Mouse (Mus musculus): ENCODE measurements around the gene Cnot11. TPM values are rescaled to one million over a fixed set of nuclear protein-coding genes. Genes with fewer than 3 reads are reported as not detected.

The Cnot11 gene
- 4.5 and 5.6 TPM in 2 replicates for polyA plus RNA-seq (2015; fragmentation: Nextera tagmentation; extraction: Ambion mirVana)

DNA sequence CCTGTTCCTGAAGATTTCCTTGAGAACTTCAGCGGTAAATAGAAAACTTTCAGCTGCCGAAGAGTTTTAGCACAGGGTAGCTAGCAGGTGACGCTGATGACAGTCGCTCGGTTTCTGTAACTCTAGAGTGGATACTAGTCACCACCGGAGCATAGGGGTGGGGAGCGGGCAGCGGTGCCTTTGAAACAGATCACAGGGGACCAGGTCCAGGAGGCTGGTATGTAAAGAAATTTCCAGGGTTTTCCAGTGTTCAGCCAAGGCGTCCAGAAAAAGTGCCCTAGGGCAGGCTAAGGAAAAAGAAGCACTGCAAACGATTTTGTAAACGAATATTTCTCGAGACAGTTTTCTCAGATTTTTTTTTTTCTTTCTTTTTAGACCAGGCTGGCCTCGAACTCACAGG, at the start of gene Cnot11:
Cnot11 (plus strand) TSS at position 162 of the 400 bp plus-strand sequence.
- 42% methylated on average over 13 of the region's 13 CpGs for WGBS (ENCODE audit: insufficient replicate concordance)
- no peak for ATAC-seq (ENCODE audit: low read depth)
- H3K27ac ChIP-seq (ENCODE audit: low read length): peak within 1 kb of the TSS; percentile 92
- H3K9me3 ChIP-seq (replicated peaks; ENCODE audit: control insufficient read depth, low read length): no peaks in the 10 kb centered on the region
- H3K4me1 ChIP-seq (ENCODE audit: control insufficient read depth, low read depth, low read length): peaks cover 23% of the 10 kb centered on the region
- peak within 1 kb of the TSS; percentile 96 for H3K9ac ChIP-seq (ENCODE audit: low read depth, low read length)
- H3K36me3 ChIP-seq (ENCODE audit: control insufficient read depth, insufficient read depth): peaks cover 7% of the 10 kb centered on the region
- H3K27me3 ChIP-seq (ENCODE audit: control insufficient read depth, insufficient read depth, low read depth, low read length): no peaks in the 10 kb centered on the region
- peak within 1 kb of the TSS; percentile 99 for H3K4me2 ChIP-seq (ENCODE audit: low read depth, low read length)
- H3K4me3 ChIP-seq (ENCODE audit: low read depth, low read length): peak within 1 kb of the TSS; percentile 97

DNA sequence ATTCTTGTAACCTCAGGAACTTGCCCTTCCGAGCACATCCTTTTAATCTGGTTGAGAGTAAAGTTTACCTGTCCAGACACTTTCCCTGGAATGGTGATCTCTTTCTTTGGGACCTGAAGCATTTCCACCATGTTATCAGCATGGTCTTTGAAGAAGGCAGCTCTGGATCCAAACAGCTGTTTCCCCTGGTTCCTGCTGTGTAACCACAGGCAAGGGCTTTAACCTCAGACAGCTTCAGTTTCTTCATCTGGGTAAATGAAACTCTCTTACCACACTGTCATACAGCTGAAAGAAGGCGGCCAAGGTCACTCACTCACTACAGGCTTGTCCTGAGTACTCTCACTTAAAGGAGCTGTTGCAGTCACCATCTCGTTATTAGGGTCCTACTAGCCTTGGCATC, 47.4 kb upstream of the Cnot11 start:
- H3K4me2 ChIP-seq (ENCODE audit: low read depth, low read length): no peak overlapping the region
- 27% methylated on average over 3 of the region's 3 CpGs for WGBS (ENCODE audit: insufficient replicate concordance)
- no peaks in the 10 kb centered on the region for H3K36me3 ChIP-seq (ENCODE audit: control insufficient read depth, insufficient read depth)
- H3K4me1 ChIP-seq (ENCODE audit: control insufficient read depth, low read depth, low read length): no peaks in the 10 kb centered on the region
- H3K9me3 ChIP-seq (replicated peaks; ENCODE audit: control insufficient read depth, low read length): no peaks in the 10 kb centered on the region
- ATAC-seq (ENCODE audit: low read depth): no peak
- no peak overlapping the region for H3K9ac ChIP-seq (ENCODE audit: low read depth, low read length)
- H3K27ac ChIP-seq (ENCODE audit: low read length): 0 out of 2 replicates have a peak overlapping the region, but pooled peaks have one; percentile 27
- no peak overlapping the region for H3K4me3 ChIP-seq (ENCODE audit: low read depth, low read length)
- H3K27me3 ChIP-seq (ENCODE audit: control insufficient read depth, insufficient read depth, low read depth, low read length): no peaks in the 10 kb centered on the region

DNA sequence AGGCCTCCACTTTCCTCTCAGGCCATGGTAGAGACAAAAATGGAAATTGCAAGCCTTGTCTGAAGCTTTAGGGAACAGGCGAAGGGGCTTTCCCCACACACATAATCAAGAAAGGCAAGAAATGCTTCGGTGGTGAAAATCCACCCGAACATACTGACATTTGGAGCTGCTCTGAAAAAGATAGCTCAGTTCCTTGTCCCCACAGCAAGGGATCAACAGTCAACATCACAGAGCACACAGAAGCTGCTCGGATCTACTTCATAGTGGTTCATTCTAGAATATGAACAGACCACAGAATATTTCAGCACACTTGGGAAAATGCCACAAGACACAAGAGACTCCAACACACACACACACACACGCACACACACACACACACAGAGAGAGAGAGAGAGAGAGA, 41.6 kb upstream of the Cnot11 start:
- Histone ChIP-seq H3K27me3 (ENCODE audit: control insufficient read depth, insufficient read depth, low read depth, low read length) (no peaks in the 10 kb centered on the region), H3K27ac (ENCODE audit: low read length) (no peak overlapping the region), H3K4me1 (ENCODE audit: control insufficient read depth, low read depth, low read length) (no peaks in the 10 kb centered on the region), H3K9me3 (replicated peaks; ENCODE audit: control insufficient read depth, low read length) (no peaks in the 10 kb centered on the region), H3K36me3 (ENCODE audit: control insufficient read depth, insufficient read depth) (no peaks in the 10 kb centered on the region), H3K4me3 (ENCODE audit: low read depth, low read length) (no peak overlapping the region), H3K4me2 (ENCODE audit: low read depth, low read length) (no peak overlapping the region), H3K9ac (ENCODE audit: low read depth, low read length) (no peak overlapping the region)
- 0 out of 2 replicates have a peak, but pooled peaks have one; percentile 9 for ATAC-seq (ENCODE audit: low read depth)
- WGBS (ENCODE audit: insufficient replicate concordance): 42% methylated on average over 5 of the region's 5 CpGs

DNA sequence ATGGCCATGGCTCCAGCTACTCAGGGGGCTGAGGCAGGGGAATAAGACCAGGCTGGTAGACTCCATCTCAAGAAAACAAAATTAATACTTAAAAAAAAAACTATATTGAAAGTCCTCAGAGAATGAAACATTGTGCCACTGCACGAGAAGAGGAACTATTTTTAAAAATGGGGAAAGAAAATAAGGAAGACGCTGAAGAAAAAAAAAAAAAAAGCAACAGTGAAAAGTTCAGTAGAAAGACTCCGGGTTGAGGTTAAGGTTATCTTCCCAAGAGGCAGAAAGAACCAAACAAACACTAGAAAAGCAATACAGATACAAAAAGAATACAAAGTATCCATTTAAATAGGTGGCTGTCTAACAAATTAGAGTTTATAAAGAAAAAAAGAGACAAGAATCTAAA, 41.1 kb upstream of the Cnot11 start:
- 20% methylated on average over 3 of the region's 3 CpGs for WGBS (ENCODE audit: insufficient replicate concordance)
- H3K27me3 ChIP-seq (ENCODE audit: control insufficient read depth, insufficient read depth, low read depth, low read length): no peaks in the 10 kb centered on the region
- H3K4me2 ChIP-seq (ENCODE audit: low read depth, low read length): no peak overlapping the region
- H3K27ac ChIP-seq (ENCODE audit: low read length): no peak overlapping the region
- H3K9me3 ChIP-seq (replicated peaks; ENCODE audit: control insufficient read depth, low read length): no peaks in the 10 kb centered on the region
- no peak overlapping the region for H3K4me3 ChIP-seq (ENCODE audit: low read depth, low read length)
- no peaks in the 10 kb centered on the region for H3K36me3 ChIP-seq (ENCODE audit: control insufficient read depth, insufficient read depth)
- H3K9ac ChIP-seq (ENCODE audit: low read depth, low read length): no peak overlapping the region
- H3K4me1 ChIP-seq (ENCODE audit: control insufficient read depth, low read depth, low read length): no peaks in the 10 kb centered on the region
- ATAC-seq (ENCODE audit: low read depth): no peak

DNA sequence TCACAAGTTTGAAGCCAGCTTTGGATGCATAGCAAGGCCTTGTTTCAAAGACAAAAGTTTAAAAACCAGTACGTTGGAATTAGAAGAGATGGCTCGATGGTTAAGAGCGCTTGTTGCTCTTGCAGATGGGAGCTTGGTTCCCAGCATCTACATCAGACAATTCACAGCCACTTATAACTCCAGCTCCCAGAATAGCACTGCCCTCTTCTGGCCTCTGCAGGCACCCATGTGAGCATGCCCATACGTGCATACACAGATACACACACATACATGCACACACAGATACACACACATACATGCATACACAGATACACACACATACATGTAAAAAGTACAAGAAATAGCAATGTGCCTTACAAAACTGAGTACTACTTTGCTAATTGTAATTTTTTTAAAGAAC, 37.8 kb upstream of the Cnot11 start:
- Histone ChIP-seq H3K27me3 (ENCODE audit: control insufficient read depth, insufficient read depth, low read depth, low read length) (no peaks in the 10 kb centered on the region), H3K9ac (ENCODE audit: low read depth, low read length) (no peak overlapping the region), H3K27ac (ENCODE audit: low read length) (no peak overlapping the region), H3K4me3 (ENCODE audit: low read depth, low read length) (no peak overlapping the region), H3K4me1 (ENCODE audit: control insufficient read depth, low read depth, low read length) (no peaks in the 10 kb centered on the region), H3K9me3 (replicated peaks; ENCODE audit: control insufficient read depth, low read length) (no peaks in the 10 kb centered on the region), H3K4me2 (ENCODE audit: low read depth, low read length) (no peak overlapping the region), H3K36me3 (ENCODE audit: control insufficient read depth, insufficient read depth) (no peaks in the 10 kb centered on the region)
- ATAC-seq (ENCODE audit: low read depth): no peak
- 73% methylated on average over 4 of the region's 4 CpGs for WGBS (ENCODE audit: insufficient replicate concordance)

DNA sequence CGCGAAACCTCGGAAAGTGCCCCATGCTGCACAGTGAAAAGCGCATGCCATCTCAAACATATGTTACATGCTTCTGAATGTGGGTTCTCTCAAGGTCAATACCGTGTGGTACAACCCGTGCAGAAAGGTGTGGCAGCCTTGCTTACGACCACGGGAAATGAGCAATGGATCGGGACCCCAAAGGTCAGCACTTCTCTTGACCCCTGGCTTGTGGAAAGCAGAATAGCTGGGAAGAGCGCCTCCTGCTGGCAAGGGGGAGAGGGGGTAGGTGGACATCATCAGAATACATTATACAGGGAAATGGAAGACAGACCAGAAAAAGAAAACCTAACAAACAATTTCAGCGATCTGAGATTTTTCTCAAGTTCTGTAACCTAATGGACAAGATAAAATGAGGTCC, 37.0 kb upstream of the Cnot11 start:
- 77% methylated on average over 11 of the region's 11 CpGs for WGBS (ENCODE audit: insufficient replicate concordance)
- no peaks in the 10 kb centered on the region for H3K4me1 ChIP-seq (ENCODE audit: control insufficient read depth, low read depth, low read length)
- H3K9me3 ChIP-seq (replicated peaks; ENCODE audit: control insufficient read depth, low read length): no peaks in the 10 kb centered on the region
- ATAC-seq (ENCODE audit: low read depth): no peak
- H3K4me2 ChIP-seq (ENCODE audit: low read depth, low read length): no peak overlapping the region
- no peaks in the 10 kb centered on the region for H3K36me3 ChIP-seq (ENCODE audit: control insufficient read depth, insufficient read depth)
- H3K27me3 ChIP-seq (ENCODE audit: control insufficient read depth, insufficient read depth, low read depth, low read length): no peaks in the 10 kb centered on the region
- H3K9ac ChIP-seq (ENCODE audit: low read depth, low read length): no peak overlapping the region
- no peak overlapping the region for H3K4me3 ChIP-seq (ENCODE audit: low read depth, low read length)
- no peak overlapping the region for H3K27ac ChIP-seq (ENCODE audit: low read length)

DNA sequence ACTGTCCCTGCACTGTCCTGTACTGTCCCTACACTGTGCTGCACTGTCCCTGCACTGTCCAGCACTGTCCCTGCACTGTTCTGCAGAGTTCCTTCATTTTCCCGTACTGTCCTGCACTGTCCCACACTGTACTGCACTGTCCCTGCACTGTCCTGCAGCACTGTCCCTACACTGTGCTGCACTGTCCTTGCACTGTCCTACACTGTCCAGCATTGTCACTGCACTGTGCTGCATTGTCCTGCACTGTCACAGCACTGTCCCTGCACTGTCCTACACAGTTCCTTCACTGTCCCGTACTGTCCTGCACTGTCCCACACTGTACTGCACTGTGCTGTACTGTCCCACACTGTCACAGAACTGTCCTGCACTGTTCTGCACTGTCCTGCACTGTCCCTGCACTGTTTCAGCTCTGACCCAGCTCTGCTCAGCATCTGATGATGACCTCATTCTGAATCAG, 35.3 kb upstream of the Cnot11 start:
- 63% methylated on average over 2 of the region's 2 CpGs for WGBS (ENCODE audit: insufficient replicate concordance)
- ATAC-seq (ENCODE audit: low read depth): peak; percentile 21; the same call in 1 of the 2 replicates
- Histone ChIP-seq H3K4me2 (ENCODE audit: low read depth, low read length) (no peak overlapping the region), H3K27ac (ENCODE audit: low read length) (no peak overlapping the region), H3K4me1 (ENCODE audit: control insufficient read depth, low read depth, low read length) (no peaks in the 10 kb centered on the region), H3K9ac (ENCODE audit: low read depth, low read length) (no peak overlapping the region), H3K36me3 (ENCODE audit: control insufficient read depth, insufficient read depth) (no peaks in the 10 kb centered on the region), H3K4me3 (ENCODE audit: low read depth, low read length) (no peak overlapping the region), H3K27me3 (ENCODE audit: control insufficient read depth, insufficient read depth, low read depth, low read length) (no peaks in the 10 kb centered on the region), H3K9me3 (replicated peaks; ENCODE audit: control insufficient read depth, low read length) (no peaks in the 10 kb centered on the region)

DNA sequence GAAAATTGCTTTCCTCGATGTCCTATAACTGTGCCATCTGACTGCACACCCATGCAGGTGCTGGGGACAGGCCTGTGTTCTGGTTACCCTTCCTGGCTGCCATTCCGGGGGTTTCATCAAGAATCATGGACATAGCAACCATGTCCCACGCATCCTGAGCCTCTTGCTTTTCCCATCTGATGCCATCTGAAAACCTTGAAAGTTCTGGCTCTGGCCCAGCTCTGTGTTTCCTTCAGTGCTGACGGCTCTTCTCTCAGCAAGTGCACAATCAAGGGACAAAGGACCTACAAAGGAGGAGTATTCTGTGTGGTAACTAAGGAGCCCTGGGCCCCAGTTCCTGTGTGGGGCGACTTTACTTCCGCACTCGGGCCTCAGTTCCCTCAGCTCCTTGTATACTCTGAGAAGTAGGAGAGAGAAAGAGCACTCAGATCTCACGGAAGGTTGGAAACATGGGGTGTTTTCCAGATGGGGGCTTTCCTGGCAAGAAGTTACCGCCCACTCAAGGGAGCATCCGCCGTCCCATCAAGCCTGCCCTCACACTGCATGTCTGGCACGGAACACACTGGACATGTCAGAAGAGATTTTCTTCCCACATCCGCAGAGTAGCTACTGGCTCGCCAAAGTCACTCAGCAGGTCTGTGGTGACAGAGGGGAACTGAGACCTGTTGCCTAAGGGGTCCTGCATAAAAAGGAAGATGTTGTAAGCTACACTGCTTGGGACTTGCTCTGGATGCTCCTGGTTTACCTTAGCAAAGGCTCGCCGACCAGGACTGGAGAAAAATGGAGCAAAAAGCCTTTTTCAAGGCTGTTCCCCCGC, 31.8 kb upstream of the Cnot11 start:
- peak; percentile 47 for ATAC-seq (ENCODE audit: low read depth)
- Histone ChIP-seq H3K4me2 (ENCODE audit: low read depth, low read length) (no peak overlapping the region), H3K9ac (ENCODE audit: low read depth, low read length) (no peak overlapping the region), H3K9me3 (replicated peaks; ENCODE audit: control insufficient read depth, low read length) (no peaks in the 10 kb centered on the region), H3K27ac (ENCODE audit: low read length) (peak overlapping the region; percentile 45; the same call in 1 of the 2 replicates), H3K4me3 (ENCODE audit: low read depth, low read length) (no peak overlapping the region), H3K4me1 (ENCODE audit: control insufficient read depth, low read depth, low read length) (no peaks in the 10 kb centered on the region), H3K36me3 (ENCODE audit: control insufficient read depth, insufficient read depth) (no peaks in the 10 kb centered on the region), H3K27me3 (ENCODE audit: control insufficient read depth, insufficient read depth, low read depth, low read length) (no peaks in the 10 kb centered on the region)
- WGBS (ENCODE audit: insufficient replicate concordance): 65% methylated on average over 17 of the region's 17 CpGs

DNA sequence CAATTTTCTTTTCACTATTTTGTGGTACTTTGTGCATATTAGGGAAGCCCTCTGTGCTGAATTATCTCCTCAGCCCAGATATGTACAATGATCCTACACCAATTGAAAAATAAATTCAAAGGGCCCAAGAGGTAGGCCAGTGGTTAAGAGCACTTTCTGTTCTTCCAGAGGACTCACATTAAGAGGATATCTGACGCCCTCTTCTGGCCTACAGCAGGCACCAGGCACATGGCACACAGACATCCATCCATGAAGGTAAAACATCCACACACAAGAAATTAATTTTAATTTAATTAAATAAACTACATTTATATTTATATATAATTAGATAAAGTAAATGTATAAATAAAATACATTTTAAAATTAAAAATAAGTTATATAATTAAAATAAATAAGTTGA, 30.5 kb upstream of the Cnot11 start:
- no peak overlapping the region for H3K27ac ChIP-seq (ENCODE audit: low read length)
- WGBS (ENCODE audit: insufficient replicate concordance): 6% methylated on average over 1 of the region's 1 CpGs
- H3K27me3 ChIP-seq (ENCODE audit: control insufficient read depth, insufficient read depth, low read depth, low read length): no peaks in the 10 kb centered on the region
- H3K4me2 ChIP-seq (ENCODE audit: low read depth, low read length): no peak overlapping the region
- H3K4me1 ChIP-seq (ENCODE audit: control insufficient read depth, low read depth, low read length): no peaks in the 10 kb centered on the region
- no peak overlapping the region for H3K4me3 ChIP-seq (ENCODE audit: low read depth, low read length)
- H3K9me3 ChIP-seq (replicated peaks; ENCODE audit: control insufficient read depth, low read length): no peaks in the 10 kb centered on the region
- H3K9ac ChIP-seq (ENCODE audit: low read depth, low read length): no peak overlapping the region
- ATAC-seq (ENCODE audit: low read depth): no peak
- no peaks in the 10 kb centered on the region for H3K36me3 ChIP-seq (ENCODE audit: control insufficient read depth, insufficient read depth)

Data from liver, embryonic 16.5 days (tissue).